Mouse (Mus musculus) hindbrain, embryonic 16.5 days (tissue): ENCODE measurements around the gene Trim41. TPM values are rescaled to one million over a fixed set of nuclear protein-coding genes. Genes with fewer than 3 reads are reported as not detected.
"Not testable (repeated sequence)": the region's sequence is repeated elsewhere in the genome, so short reads cannot be mapped to it uniquely, and the experiment has no call there.

ENCODE experiments used
- ATAC-seq: fragments of 200-750 bp; cut with Nextera tagmentation; 2 replicates; pipeline ENCODE4 v1.8.0; 2017; ENCODE audit warnings: moderate TSS enrichment, moderate library complexity
- H3K27ac ChIP-seq: fragments of 300-500 bp; sonication (generic); 2 replicates; pipeline ENCODE4 v1.5.1; 2014; ENCODE audit warnings: low read depth, mild to moderate bottlenecking, control low read depth, low read length, moderate library complexity
- H3K27me3 ChIP-seq: fragments of 300-500 bp; sonication (generic); replicated peaks from 2 replicates; pipeline ENCODE4 v1.6.1; 2014; ENCODE audit warnings: low read length; ENCODE audit not compliant: control insufficient read depth, insufficient read depth
- H3K36me3 ChIP-seq: fragments of 300-500 bp; sonication (generic); 2 replicates; pipeline ENCODE4 v1.6.1; 2014; ENCODE audit warnings: mild to moderate bottlenecking, low read length, moderate library complexity, mixed read lengths; ENCODE audit not compliant: control insufficient read depth, insufficient read depth
- H3K4me1 ChIP-seq: fragments of 300-500 bp; sonication (generic); 2 replicates; pipeline ENCODE4 v1.6.1; 2014; ENCODE audit warnings: low read depth, low read length; ENCODE audit not compliant: control insufficient read depth, insufficient read depth
- H3K4me2 ChIP-seq: fragments of 300-500 bp; sonication (generic); 2 replicates; pipeline ENCODE4 v1.6.1; 2014; ENCODE audit warnings: mild to moderate bottlenecking, low read length, control low read depth, moderate library complexity
- H3K4me3 ChIP-seq: fragments of 300-500 bp; sonication (generic); 2 replicates; pipeline ENCODE4 v1.5.1; 2014; ENCODE audit warnings: mild to moderate bottlenecking, low read length, control low read depth, moderate library complexity
- H3K9ac ChIP-seq: fragments of 300-500 bp; sonication (generic); 2 replicates; pipeline ENCODE4 v1.6.1; 2014; ENCODE audit warnings: low read depth, mild to moderate bottlenecking, control low read depth, low read length, moderate library complexity
- H3K9me3 ChIP-seq: fragments of 300-500 bp; sonication (generic); 2 replicates; pipeline ENCODE4 v1.6.1; 2014; ENCODE audit warnings: mild to moderate bottlenecking, low read length, moderate library complexity; ENCODE audit not compliant: control insufficient read depth
- WGBS: fragments of 180-500 bp; shearing (Covaris S2); extraction: QIAGEN DNeasy Blood & Tissue Kit; methylation state at CpG from one replicate; pipeline ENCODE4 v1.1.7; 2014; 5-methylcytosine and 5-hydroxymethylcytosine counted together
- polyA plus RNA-seq: library from polyadenylated mRNA; unstranded; fragments of >200 nt; fragmentation: Nextera tagmentation; extraction: Ambion mirVana; gene quantifications from 2 replicates; pipeline ENCODE4 v1.2.1, GENCODE M21; 2015

Trim41 gene
- polyA plus RNA-seq, 1 experiment from 2014 or later = 6.5 TPM

GRCm38 (mm10) chr11:48851270-48851995 is 34.3 kb upstream of the Trim41 start:
- WGBS = 84% methylated on average over 4 of the region's 4 CpGs
- ATAC-seq = no peak
- peaks cover 6% of the 10 kb centered on the region; the same call in 1 of the 2 replicates for H3K27me3 ChIP-seq

GRCm38 (mm10) chr11:48850240-48850639 is 33.1 kb upstream of the Trim41 start:
- Histone ChIP-seq H3K4me2 (no peak overlapping the region), H3K27ac (no peak overlapping the region), H3K9ac (no peak overlapping the region), H3K36me3 (no peaks in the 10 kb centered on the region), H3K4me1 (peaks cover 12% of the 10 kb centered on the region), H3K27me3 (peaks cover 6% of the 10 kb centered on the region; the same call in 1 of the 2 replicates), H3K4me3 (no peak overlapping the region), H3K9me3 (no peaks in the 10 kb centered on the region)
- 44% methylated on average over 2 of the region's 2 CpGs for WGBS
- ATAC-seq = no peak

More at GRCm38 (mm10) chr11:48851270-48851995, 34.3 kb upstream of the Trim41 start:
- H3K4me3 ChIP-seq = no peak overlapping the region
- H3K27ac ChIP-seq = no peak overlapping the region
- H3K4me1 ChIP-seq = peaks cover 12% of the 10 kb centered on the region
- H3K36me3 ChIP-seq = no peaks in the 10 kb centered on the region
- no peak overlapping the region for H3K9ac ChIP-seq
- H3K4me2 ChIP-seq = no peak overlapping the region
- no peaks in the 10 kb centered on the region for H3K9me3 ChIP-seq

GRCm38 (mm10) chr11:48846881-48847280 is 29.7 kb upstream of the Trim41 start:
- Histone ChIP-seq H3K27me3 (peaks cover 8% of the 10 kb centered on the region; the same call in 1 of the 2 replicates), H3K27ac (no peak overlapping the region), H3K4me2 (no peak overlapping the region), H3K9ac (no peak overlapping the region), H3K36me3 (no peaks in the 10 kb centered on the region), H3K4me3 (no peak overlapping the region), H3K4me1 (no peaks in the 10 kb centered on the region), H3K9me3 (no peaks in the 10 kb centered on the region)
- WGBS = 61% methylated on average over 5 of the region's 5 CpGs
- no peak for ATAC-seq

GRCm38 (mm10) chr11:48846362-48846761 is 29.2 kb upstream of the Trim41 start:
- not testable (repeated sequence) for H3K36me3 ChIP-seq, H3K27me3 ChIP-seq, H3K4me1 ChIP-seq, H3K27ac ChIP-seq, H3K9me3 ChIP-seq, ATAC-seq, H3K9ac ChIP-seq, H3K4me3 ChIP-seq, H3K4me2 ChIP-seq
- WGBS = 90% methylated on average over 2 of the region's 2 CpGs

- Histone ChIP-seq H3K27ac (no peak overlapping the region), H3K4me3 (no peak overlapping the region), H3K9me3 (no peaks in the 10 kb centered on the region), H3K4me1 (no peaks in the 10 kb centered on the region), H3K9ac (no peak overlapping the region), H3K36me3 (no peaks in the 10 kb centered on the region), H3K27me3 (peaks cover 8% of the 10 kb centered on the region; the same call in 1 of the 2 replicates), H3K4me2 (no peak overlapping the region)
- no peak for ATAC-seq
- WGBS = 32% methylated on average over 13 of the region's 13 CpGs
These were observed 28.2 kb upstream of the Trim41 start for GRCm38 (mm10) chr11:48845244-48845815.

- no peak overlapping the region for H3K4me2 ChIP-seq
- H3K9me3 ChIP-seq = no peaks in the 10 kb centered on the region
- no peak overlapping the region for H3K4me3 ChIP-seq
- no peak overlapping the region for H3K27ac ChIP-seq
- no peak for ATAC-seq
- H3K27me3 ChIP-seq = peaks cover 4% of the 10 kb centered on the region; the same call in 1 of the 2 replicates
- no peaks in the 10 kb centered on the region for H3K36me3 ChIP-seq
- WGBS = 61% methylated on average over 6 of the region's 6 CpGs
- H3K4me1 ChIP-seq = no peaks in the 10 kb centered on the region
- no peak overlapping the region for H3K9ac ChIP-seq
These were observed 27.2 kb upstream of the Trim41 start for GRCm38 (mm10) chr11:48844309-48844708.

- Histone ChIP-seq H3K4me1 (peaks cover 5% of the 10 kb centered on the region), H3K4me2 (no peak overlapping the region), H3K36me3 (no peaks in the 10 kb centered on the region), H3K27ac (no peak overlapping the region), H3K27me3 (0 out of 2 replicates have a peak, but pooled peaks cover 3% of the 10 kb centered on the region), H3K4me3 (no peak overlapping the region), H3K9me3 (no peaks in the 10 kb centered on the region), H3K9ac (no peak overlapping the region)
- 86% methylated on average over 11 of the region's 11 CpGs for WGBS
- no peak for ATAC-seq
These were observed 26.0 kb upstream of the Trim41 start for GRCm38 (mm10) chr11:48843202-48843601.

GRCm38 (mm10) chr11:48842378-48842792 is 25.2 kb upstream of the Trim41 start:
- H3K4me2 ChIP-seq = no peak overlapping the region
- no peaks in the 10 kb centered on the region for H3K36me3 ChIP-seq
- H3K4me1 ChIP-seq = peaks cover 5% of the 10 kb centered on the region
- WGBS = 85% methylated on average over 4 of the region's 4 CpGs
- no peaks in the 10 kb centered on the region for H3K9me3 ChIP-seq
- H3K4me3 ChIP-seq = no peak overlapping the region
- H3K9ac ChIP-seq = no peak overlapping the region
- no peak overlapping the region for H3K27ac ChIP-seq
- 0 out of 2 replicates have a peak, but pooled peaks cover 2% of the 10 kb centered on the region for H3K27me3 ChIP-seq
- no peak for ATAC-seq

- Histone ChIP-seq H3K9ac (no peak overlapping the region), H3K4me3 (no peak overlapping the region), H3K9me3 (no peaks in the 10 kb centered on the region), H3K36me3 (no peaks in the 10 kb centered on the region), H3K4me1 (peaks cover 7% of the 10 kb centered on the region), H3K27ac (no peak overlapping the region), H3K4me2 (no peak overlapping the region), H3K27me3 (0 out of 2 replicates have a peak, but pooled peaks cover 2% of the 10 kb centered on the region)
- ATAC-seq = no peak
- WGBS = 87% methylated on average over 5 of the region's 5 CpGs
These were observed 24.1 kb upstream of the Trim41 start for GRCm38 (mm10) chr11:48841213-48841612.
